Mouse (Mus musculus) neural tube, embryonic 13.5 days (tissue): ENCODE results near the gene Llcfc1. TPM values are rescaled to one million over a fixed set of nuclear protein-coding genes. Genes with fewer than 3 reads are reported as not detected.

Source experiments
- ATAC-seq: fragments of 200-750 bp; cut with Nextera tagmentation; 2 replicates; pipeline ENCODE4 v1.8.0; 2017; ENCODE audit warnings: low read depth, mild to moderate bottlenecking, moderate TSS enrichment, moderate library complexity
- H3K27ac ChIP-seq: fragments of 300-500 bp; sonication (generic); replicated peaks from 2 replicates; pipeline ENCODE4 v1.5.1; 2015; ENCODE audit warnings: moderate library complexity, mild to moderate bottlenecking, inconsistent platforms
- H3K27me3 ChIP-seq: fragments of 300-500 bp; sonication (generic); 2 replicates; pipeline ENCODE4 v1.6.1; 2015; ENCODE audit warnings: mild to moderate bottlenecking, inconsistent platforms
- H3K36me3 ChIP-seq: fragments of 300-500 bp; sonication (generic); 2 replicates; pipeline ENCODE4 v1.6.1; 2015; ENCODE audit warnings: mild to moderate bottlenecking, inconsistent platforms
- H3K4me1 ChIP-seq: fragments of 300-500 bp; sonication (generic); replicated peaks from 2 replicates; pipeline ENCODE4 v1.6.1; 2015; ENCODE audit warnings: inconsistent platforms
- H3K4me2 ChIP-seq: fragments of 300-500 bp; sonication (generic); 2 replicates; pipeline ENCODE4 v1.6.1; 2015; ENCODE audit warnings: inconsistent platforms, mild to moderate bottlenecking, moderate library complexity
- H3K4me3 ChIP-seq: fragments of 300-500 bp; sonication (generic); 2 replicates; pipeline ENCODE4 v1.5.1; 2015; ENCODE audit warnings: mild to moderate bottlenecking, inconsistent platforms
- H3K9ac ChIP-seq: fragments of 300-500 bp; sonication (generic); 2 replicates; pipeline ENCODE4 v1.6.1; 2015; ENCODE audit warnings: moderate library complexity, mild to moderate bottlenecking, inconsistent platforms
- H3K9me3 ChIP-seq: fragments of 300-500 bp; sonication (generic); 2 replicates; pipeline ENCODE4 v1.6.1; 2016; ENCODE audit warnings: inconsistent platforms
- WGBS: fragments of 180-500 bp; shearing (Covaris S2); methylation state at CpG from one replicate; pipeline ENCODE4 v1.1.7; 2015; 5-methylcytosine and 5-hydroxymethylcytosine counted together
- polyA plus RNA-seq: library from polyadenylated mRNA; unstranded; fragments of >200 nt; fragmentation: Nextera tagmentation; extraction: Ambion mirVana; gene quantifications from 2 replicates; pipeline ENCODE4 v1.2.1, GENCODE M21; 2015

Gene Llcfc1
- polyA plus RNA-seq, 1 experiment from 2014 or later: not detected

DNA sequence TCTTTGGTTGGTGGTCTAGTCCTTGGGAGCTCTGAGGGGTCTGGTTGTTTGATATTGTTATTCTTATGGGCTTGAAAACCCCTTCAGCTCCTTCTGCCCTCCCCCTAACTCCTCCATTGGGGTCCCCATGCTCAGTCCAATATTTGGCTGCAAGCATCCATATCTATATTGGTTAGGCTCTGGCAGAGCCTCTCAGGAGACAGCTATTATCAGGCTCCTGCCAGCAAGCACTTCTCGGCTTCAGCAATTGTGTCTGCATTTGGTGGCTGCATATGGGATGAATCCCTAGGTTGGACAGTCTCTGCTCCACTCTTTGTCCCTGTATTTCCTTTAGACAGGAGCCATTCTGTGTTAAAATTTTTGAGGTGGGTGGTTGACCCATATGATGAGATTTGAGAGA is 26.1 kb downstream of the Llcfc1 start:
- Histone ChIP-seq H3K27ac (no peak overlapping the region), H3K4me1 (no peaks in the 10 kb centered on the region), H3K4me3 (no peak overlapping the region), H3K27me3 (no peaks in the 10 kb centered on the region), H3K9ac (no peak overlapping the region), H3K4me2 (no peak overlapping the region), H3K9me3 (no peaks in the 10 kb centered on the region), H3K36me3 (no peaks in the 10 kb centered on the region)
- 57% methylated on average over 1 of the region's 1 CpGs for WGBS
- ATAC-seq: no peak

DNA sequence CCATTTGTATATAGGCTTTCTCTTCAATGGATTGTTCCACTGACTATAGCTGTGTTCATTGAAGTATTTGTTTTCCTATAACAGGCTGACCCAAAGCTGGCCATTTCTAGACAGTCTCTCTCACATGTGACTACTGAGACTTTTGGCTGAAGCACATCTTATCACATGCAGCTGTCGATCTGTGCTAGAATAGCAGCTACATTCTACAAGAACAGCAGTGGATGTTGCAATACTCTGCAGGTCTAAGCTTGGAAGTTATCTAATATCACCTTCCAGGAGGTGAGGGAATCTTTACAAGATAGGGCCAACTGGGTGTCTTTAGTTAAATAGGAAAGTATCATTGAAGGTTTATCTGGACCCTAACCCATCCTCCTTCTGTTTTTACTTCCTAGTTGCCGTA is 37.2 kb downstream of the Llcfc1 start:
- H3K4me2 ChIP-seq: no peak overlapping the region
- no peak overlapping the region for H3K9ac ChIP-seq
- no peak for ATAC-seq
- H3K27ac ChIP-seq: no peak overlapping the region
- H3K4me1 ChIP-seq: no peaks in the 10 kb centered on the region
- no peaks in the 10 kb centered on the region for H3K9me3 ChIP-seq
- no peak overlapping the region for H3K4me3 ChIP-seq
- 86% methylated on average over 2 of the region's 2 CpGs for WGBS
- no peaks in the 10 kb centered on the region for H3K27me3 ChIP-seq
- H3K36me3 ChIP-seq: no peaks in the 10 kb centered on the region

DNA sequence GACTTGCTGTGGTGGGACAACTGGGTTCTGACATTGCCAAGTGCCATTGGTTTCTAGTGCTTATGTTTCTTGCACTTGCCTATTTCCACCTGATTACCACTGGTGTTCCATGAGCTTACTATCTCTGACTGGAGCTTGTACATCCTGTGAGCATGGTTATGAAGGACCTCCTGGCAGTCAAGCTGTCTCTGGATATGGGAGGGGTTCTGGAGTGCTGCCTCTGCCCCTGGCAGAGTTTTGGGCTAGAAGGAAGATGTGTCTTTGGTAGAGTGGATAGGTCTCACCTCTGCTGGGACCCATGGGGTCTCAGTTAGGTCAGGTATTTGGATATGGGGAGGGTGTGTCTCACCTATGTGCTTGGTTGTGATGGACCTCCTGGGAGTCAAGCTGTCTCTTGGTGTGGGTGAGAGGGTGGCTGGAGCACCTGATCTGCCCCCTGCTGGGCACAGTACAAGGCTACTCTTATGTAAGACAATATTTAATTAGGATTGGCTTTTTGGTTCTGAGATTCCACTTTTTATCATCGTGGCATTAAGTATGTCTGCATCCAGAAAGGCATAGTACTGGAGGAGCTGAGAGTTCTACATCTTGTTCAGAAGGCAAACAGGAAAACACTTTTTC is 43.9 kb downstream of the Llcfc1 start:
- Histone ChIP-seq H3K27me3 (no peaks in the 10 kb centered on the region), H3K9ac (no peak overlapping the region), H3K4me2 (no peak overlapping the region), H3K27ac (no peak overlapping the region), H3K36me3 (no peaks in the 10 kb centered on the region), H3K4me1 (no peaks in the 10 kb centered on the region), H3K9me3 (no peaks in the 10 kb centered on the region), H3K4me3 (no peak overlapping the region)
- WGBS: 91% methylated on average over 1 of the region's 1 CpGs
- no peak for ATAC-seq

DNA sequence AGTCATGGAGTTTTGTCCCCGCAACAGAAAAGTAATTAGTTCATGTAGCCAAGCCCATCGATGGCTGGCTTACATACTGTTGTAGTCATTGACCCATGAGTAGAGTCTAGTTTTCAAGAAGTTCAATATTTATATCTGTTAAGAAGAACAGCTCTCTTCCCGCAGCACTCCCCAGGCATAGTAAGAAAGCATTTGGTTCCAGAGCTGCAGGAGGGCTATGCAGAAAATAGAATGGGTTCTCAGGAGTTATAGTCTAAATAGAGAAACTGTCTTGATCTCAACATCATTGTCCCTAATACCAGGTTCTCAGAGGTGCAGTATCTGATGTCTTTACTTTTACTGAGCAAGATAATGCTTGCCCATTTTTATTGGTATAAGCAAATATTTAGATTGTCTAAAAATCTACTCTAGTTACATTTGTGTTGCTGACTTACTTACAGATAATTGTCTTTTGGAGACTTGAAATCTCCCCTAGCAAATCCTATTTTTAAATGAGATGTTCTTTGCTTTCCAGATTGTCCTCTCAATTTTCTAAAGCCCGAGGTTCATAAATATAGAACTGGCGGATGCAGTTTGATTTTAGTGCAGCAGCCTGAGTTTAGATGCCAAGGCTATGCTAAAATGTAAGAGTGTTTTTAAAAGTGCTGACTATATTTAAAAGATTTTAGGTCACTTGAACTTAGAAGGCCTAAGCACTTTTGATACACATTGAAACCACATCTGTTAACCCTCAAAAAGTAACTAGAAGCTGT is 50.7 kb downstream of the Llcfc1 start:
- Histone ChIP-seq H3K4me2 (no peak overlapping the region), H3K36me3 (no peaks in the 10 kb centered on the region), H3K27me3 (no peaks in the 10 kb centered on the region), H3K9me3 (no peaks in the 10 kb centered on the region), H3K4me1 (no peaks in the 10 kb centered on the region), H3K27ac (no peak overlapping the region), H3K9ac (no peak overlapping the region), H3K4me3 (no peak overlapping the region)
- 92% methylated on average over 5 of the region's 5 CpGs for WGBS
- no peak for ATAC-seq

Other genes starting within 250 kb of the Llcfc1 start
- not detected in 2 replicates for gene Gm10334, start 238.3 kb upstream of the Llcfc1 start, polyA plus RNA-seq
- gene Prss1, start 225.5 kb upstream of the Llcfc1 start, polyA plus RNA-seq: not detected in 2 replicates
- gene Prss2, start 162.6 kb upstream of the Llcfc1 start, polyA plus RNA-seq: not detected in 2 replicates
- 24.1 and 29.8 TPM in 2 replicates for gene Ephb6, start 78.9 kb upstream of the Llcfc1 start, polyA plus RNA-seq
- 0.65 and 0.81 TPM in 2 replicates for gene Trpv6, start 48.0 kb upstream of the Llcfc1 start, polyA plus RNA-seq
- gene Trpv5, start 3.7 kb upstream of the Llcfc1 start, polyA plus RNA-seq: not detected in 2 replicates
- 0.82 and 1.9 TPM in 2 replicates for gene Kel, start 19.9 kb downstream of the Llcfc1 start, polyA plus RNA-seq
- not detected in 2 replicates for gene Olfr459, start 90.7 kb downstream of the Llcfc1 start, polyA plus RNA-seq
- gene Pip, start 163.1 kb downstream of the Llcfc1 start, polyA plus RNA-seq: not detected in 2 replicates
- gene Sval2, start 168.6 kb downstream of the Llcfc1 start, polyA plus RNA-seq: not detected in 2 replicates